Mouse (Mus musculus) macrophage (primary cell): ENCODE results near the gene Clk2. TPM values are rescaled to one million over a fixed set of nuclear protein-coding genes. Genes with fewer than 3 reads are reported as not detected.
"Not testable (repeated sequence)": the region's sequence is repeated elsewhere in the genome, so short reads cannot be mapped to it uniquely, and the experiment has no call there.

Source experiments
- H3K27ac ChIP-seq: fragments of 350-480 bp; formaldehyde crosslinking; 2 replicates; pipeline ENCODE4 v1.9.0; 2021
- H3K36me3 ChIP-seq: fragments of 350-480 bp; formaldehyde crosslinking; 2 replicates; pipeline ENCODE4 v1.9.0; 2021; ENCODE audit errors: inconsistent target
- H3K4me3 ChIP-seq: fragments of 350-480 bp; formaldehyde crosslinking; 2 replicates; pipeline ENCODE4 v1.9.0; 2021; ENCODE audit errors: inconsistent target
- H3K79me2 ChIP-seq: fragments of 350-480 bp; formaldehyde crosslinking; 2 replicates; pipeline ENCODE4 v1.9.0; 2021; ENCODE audit errors: inconsistent target
- WGBS: methylation state at CpG from one replicate; pipeline ENCODE4 v1.1.7; 2026; ENCODE audit warnings: inconsistent platforms; ENCODE audit not compliant: missing documents; 5-methylcytosine and 5-hydroxymethylcytosine counted together
- polyA plus RNA-seq: library from polyadenylated mRNA; stranded (reverse); fragments of 250-400 nt; gene quantifications from 3 replicates; pipeline ENCODE4 v1.2.4, GENCODE M21; 2018; ENCODE audit warnings: inconsistent platforms

The Clk2 gene
- polyA plus RNA-seq, 1 experiment from 2014 or later = 35.6 TPM

DNA sequence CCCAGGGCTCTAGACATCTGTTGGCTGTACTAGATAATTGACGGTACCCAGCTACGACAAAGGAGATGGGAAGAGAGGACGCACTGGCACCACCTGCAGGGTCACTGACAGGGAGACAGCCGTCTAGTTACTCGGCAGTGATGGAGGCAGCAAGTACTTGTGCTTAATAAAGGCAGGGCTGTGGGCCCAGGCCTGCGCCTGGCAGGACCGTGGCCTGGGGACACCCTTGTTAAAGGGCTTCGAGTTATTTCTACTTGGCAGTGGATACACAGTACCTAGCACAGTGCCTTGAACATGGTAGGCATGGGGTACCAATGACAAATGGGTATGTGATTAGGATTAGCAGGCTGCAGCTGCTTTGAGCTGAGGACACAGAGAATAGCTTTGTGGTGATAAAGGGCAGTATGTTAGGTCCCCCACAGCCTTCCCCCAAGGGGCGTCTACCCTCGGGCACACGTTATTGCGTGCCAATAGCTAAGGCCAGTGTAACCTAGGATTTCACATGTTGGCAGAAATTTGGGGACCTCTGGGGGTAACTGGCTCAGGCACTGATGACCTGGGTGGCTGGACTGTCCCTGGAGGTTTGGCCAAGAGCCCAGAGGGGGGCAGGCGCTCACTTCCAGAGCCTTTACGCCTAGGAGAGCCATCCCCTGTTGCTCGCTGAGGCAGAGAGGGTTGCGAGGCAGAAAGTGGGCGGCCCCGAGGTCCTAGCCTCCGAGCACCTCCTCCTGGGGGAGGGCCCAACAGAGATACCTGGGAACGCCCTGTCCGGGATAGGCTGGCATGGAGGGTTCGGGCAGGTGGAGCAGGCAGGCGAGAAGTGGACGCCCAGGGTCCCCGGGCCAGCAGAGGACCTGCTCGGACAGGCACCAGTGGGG is 17.3 kb upstream of the Clk2 start:
- Histone ChIP-seq H3K36me3 (no peaks in the 10 kb centered on the region), H3K79me2 (no peaks in the 10 kb centered on the region), H3K4me3 (no peak overlapping the region), H3K27ac (no peak overlapping the region)
- WGBS = 33% methylated on average over 26 of the region's 26 CpGs

DNA sequence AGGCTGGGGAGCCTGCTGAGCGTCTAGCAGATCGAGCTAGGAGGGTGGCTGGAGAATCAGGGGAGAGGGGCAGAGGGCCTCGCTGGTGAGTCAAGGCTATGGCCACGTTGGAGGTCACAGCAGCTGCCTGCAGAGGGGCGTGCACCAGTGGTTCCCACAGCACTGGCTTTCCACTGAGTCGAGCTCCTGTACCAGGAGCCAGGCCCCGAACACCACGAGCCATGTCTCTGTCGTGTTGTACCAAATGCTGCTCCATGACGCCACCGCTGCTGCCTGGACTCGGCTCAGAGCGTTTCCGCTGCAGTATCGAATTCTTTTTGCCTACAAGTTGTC is 16.6 kb upstream of the Clk2 start:
- no peak overlapping the region for H3K27ac ChIP-seq
- WGBS = 25% methylated on average over 15 of the region's 15 CpGs
- no peaks in the 10 kb centered on the region for H3K79me2 ChIP-seq
- no peak overlapping the region for H3K4me3 ChIP-seq
- no peaks in the 10 kb centered on the region for H3K36me3 ChIP-seq

DNA sequence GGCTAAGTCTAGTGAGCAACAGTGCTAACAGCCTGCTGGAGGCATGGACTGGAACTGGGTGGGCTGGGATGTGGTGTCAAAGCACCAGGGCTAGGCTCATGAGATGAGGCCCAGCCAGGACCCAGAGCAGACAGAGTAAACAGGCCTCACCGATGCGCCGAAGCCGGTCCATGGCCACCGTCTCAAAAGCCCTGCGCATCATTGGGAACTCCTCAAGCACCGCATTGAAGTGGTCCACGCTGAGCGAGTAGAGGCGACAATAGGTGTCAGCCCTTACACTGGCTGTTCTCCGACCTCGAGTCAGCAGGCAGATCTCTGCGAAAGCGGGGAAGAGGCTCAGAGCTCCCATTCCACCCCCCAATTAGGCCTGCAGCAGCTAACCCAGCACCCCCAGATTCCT is 16.0 kb upstream of the Clk2 start:
- no peaks in the 10 kb centered on the region for H3K36me3 ChIP-seq
- 83% methylated on average over 14 of the region's 14 CpGs for WGBS
- no peaks in the 10 kb centered on the region for H3K79me2 ChIP-seq
- no peak overlapping the region for H3K27ac ChIP-seq
- no peak overlapping the region for H3K4me3 ChIP-seq

DNA sequence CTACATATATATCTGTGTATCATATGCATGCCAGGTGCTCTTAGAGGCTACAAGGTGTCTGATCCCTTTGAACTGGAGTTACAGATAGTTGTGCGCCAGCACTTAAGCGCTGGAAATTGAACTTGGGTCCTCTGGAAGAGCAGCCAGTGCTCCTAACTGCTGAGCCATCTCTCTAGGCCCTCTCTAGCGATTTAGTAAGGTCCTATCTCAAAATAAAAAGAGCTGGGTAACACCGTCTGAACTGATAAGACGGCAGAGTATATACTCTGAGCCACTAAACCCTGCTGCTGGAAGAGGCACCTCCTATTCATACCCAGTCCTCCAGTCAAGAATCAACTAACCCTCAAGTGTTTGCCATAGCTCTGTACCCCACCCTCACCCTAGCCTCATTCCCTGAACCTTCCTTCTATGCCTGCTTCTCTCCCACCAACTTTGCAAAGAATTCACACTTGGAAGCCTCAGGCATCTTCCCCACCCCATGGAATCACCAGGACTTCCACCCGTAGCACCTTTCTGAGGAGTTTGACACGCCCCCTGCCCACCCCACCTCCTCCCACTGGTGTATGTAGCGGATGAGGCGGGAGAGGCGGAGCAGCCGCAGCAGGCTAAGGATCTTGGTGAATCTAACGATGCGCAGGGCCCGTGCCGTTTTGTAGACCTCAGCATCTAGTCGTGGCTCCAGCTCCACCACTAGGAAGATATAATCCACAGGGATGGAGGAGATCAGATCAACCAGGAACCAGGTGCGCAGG is 12.3 kb upstream of the Clk2 start:
- 76% methylated on average over 17 of the region's 17 CpGs for WGBS
- Histone ChIP-seq H3K27ac (no peak overlapping the region), H3K4me3 (no peak overlapping the region), H3K79me2 (no peaks in the 10 kb centered on the region), H3K36me3 (no peaks in the 10 kb centered on the region)

DNA sequence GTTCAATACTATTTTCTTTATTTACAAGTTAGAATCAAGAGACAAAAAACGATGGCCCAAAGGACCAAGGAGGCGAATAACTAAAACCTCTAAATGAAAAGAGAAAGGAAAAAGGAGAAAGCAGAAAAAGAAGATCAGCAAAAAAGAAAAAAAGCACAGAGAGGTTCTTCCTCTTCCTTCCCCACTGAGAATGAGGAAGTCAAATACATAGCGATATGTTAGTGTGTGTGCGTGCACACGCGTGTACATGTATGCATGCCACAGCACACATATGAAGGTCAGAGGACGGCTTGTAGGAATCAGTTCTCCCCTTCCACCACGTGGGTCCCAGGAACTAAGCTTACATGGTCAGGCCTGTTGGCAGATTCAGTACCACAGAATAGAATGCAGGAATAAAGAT is 7.6 kb upstream of the Clk2 start:
- no peak overlapping the region for H3K4me3 ChIP-seq
- H3K36me3 ChIP-seq = no peaks in the 10 kb centered on the region
- H3K27ac ChIP-seq = no peak overlapping the region
- 50% methylated on average over 8 of the region's 8 CpGs for WGBS
- H3K79me2 ChIP-seq = no peaks in the 10 kb centered on the region

DNA sequence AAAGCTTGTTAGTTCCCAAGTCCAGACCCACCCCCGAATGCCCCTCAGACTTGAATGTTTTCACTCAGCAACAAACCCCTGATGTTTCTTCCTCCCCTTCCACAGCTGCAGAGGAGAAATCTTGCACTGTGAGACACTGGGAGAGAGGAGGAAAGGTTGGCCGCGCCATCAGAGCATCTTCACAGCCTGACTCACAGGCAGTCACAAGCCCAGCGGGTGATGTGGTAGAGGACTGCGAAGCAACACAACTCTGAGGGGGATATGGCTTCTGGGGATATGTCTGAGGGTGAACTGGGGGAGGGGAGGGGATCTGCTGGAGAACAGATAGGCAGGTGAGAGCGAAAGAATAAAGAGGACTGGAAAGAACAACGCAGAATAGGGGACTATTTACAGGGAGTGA is 5.9 kb upstream of the Clk2 start:
- Histone ChIP-seq H3K27ac (no peak overlapping the region), H3K79me2 (no peaks in the 10 kb centered on the region), H3K36me3 (no peaks in the 10 kb centered on the region), H3K4me3 (no peak overlapping the region)
- WGBS = 33% methylated on average over 7 of the region's 7 CpGs

DNA sequence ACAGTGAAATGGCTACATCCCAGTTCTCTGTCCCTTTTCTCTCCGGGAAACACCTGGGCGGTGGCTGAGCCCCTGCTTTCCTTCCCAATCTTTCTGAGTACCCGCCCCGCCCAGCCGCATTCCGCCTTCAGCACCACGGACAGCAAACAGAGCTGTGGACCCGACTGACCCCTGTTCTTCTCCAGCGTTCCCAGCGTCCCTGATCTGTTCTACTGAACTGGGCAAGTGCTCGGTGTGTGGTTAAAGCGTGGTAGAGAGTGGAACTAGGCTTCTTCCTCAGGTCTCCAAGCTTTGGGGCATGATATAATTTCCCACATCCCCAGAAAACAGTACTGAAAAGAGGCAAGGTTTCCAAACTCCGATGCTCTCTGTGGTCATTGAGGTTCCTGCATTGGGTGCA is 5.4 kb upstream of the Clk2 start:
- Histone ChIP-seq H3K27ac (no peak overlapping the region), H3K79me2 (no peaks in the 10 kb centered on the region), H3K4me3 (no peak overlapping the region), H3K36me3 (no peaks in the 10 kb centered on the region)
- 6% methylated on average over 13 of the region's 13 CpGs for WGBS

DNA sequence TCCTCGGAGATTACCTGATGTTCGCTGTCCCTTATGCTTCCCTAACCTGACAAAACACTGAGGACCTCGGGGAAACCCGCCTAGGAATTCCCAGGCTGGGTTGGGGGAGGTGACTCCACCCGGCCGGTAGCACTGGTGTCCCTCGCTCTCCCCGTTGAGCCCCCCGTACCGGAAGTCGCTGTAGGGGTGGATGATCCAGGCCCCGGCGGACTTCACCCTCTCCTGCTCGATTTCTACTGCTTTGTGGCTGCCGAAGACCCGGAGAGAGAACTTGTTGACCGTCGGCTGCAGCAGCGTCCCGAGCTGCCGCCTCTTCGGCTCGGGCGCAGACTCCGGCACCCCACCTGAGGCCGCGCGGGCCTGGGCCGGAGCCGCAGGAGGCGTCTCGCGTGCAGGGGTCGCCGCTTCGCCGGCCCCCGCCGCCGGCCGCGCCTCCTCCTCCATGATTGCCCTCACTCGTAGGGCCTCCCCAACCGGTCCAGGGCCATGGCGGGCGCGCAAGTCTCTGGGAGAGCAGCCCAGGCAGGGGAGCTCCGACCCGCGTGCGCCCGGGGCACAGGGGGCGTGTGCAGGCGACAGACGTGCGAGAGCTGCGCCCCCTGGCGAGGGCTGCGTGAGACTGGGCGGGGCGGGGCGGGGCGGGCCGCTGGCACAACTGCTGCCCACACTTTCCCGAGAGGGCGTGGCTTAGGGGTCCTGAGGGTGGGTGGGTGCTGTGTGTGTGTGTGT is 4.8 kb upstream of the Clk2 start, which contains the start of gene Hcn3:
Gene Hcn3, minus strand, starts transcription at position 581 of the 729 bp plus-strand sequence.
- Histone ChIP-seq H3K27ac (no peak within 1 kb of the TSS), H3K4me3 (no peak within 1 kb of the TSS), H3K36me3 (no peaks in the 10 kb centered on the region), H3K79me2 (no peaks in the 10 kb centered on the region)
- WGBS = under 1% methylated on average over 49 of the region's 66 CpGs

DNA sequence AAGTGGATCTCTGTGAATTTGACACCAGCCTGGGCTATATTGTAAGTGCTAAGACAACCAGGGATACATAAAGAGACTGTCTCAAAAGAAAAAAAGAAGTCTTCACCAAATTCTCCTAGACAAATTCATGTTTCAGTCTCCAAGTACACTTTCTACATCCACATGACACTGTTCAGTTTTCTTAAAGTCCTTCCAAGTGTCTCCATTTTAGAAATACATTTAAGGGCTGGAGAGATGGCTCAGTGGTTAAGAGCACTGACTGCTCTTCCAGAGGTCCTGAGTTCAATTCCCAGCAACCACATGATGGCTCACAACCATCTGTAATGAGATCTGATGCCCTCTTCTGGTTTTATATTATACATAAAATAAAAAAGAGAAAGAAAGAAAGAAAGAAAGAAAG is 3.4 kb upstream of the Clk2 start:
- not testable (repeated sequence) for H3K27ac ChIP-seq, H3K4me3 ChIP-seq, H3K36me3 ChIP-seq
- H3K79me2 ChIP-seq = peaks cover 12% of the 10 kb centered on the region

DNA sequence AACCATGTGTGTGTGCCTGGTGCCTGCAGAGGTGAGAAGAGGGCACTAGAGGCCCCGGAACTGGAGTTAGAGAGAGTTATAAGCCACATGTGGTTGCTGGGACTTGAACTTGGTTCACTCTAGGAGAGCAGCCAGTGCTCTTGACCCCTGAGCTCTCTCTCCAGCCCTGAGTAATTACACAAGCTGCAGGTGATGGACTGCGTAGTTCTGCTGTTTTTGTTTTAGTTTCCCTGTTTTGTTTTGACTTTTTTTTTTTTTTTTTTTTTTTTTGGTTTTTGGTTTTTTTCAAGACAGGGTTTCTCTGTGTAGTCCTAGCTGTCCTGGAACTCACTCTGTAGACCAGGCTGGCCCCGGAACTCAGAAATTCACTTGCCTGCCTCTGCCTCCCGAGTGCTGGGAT is 2.8 kb upstream of the Clk2 start:
- H3K27ac ChIP-seq = no peak overlapping the region
- WGBS = 100% methylated on average over 4 of the region's 4 CpGs
- no peaks in the 10 kb centered on the region for H3K36me3 ChIP-seq
- peaks cover 18% of the 10 kb centered on the region for H3K79me2 ChIP-seq
- H3K4me3 ChIP-seq = no peak overlapping the region

DNA sequence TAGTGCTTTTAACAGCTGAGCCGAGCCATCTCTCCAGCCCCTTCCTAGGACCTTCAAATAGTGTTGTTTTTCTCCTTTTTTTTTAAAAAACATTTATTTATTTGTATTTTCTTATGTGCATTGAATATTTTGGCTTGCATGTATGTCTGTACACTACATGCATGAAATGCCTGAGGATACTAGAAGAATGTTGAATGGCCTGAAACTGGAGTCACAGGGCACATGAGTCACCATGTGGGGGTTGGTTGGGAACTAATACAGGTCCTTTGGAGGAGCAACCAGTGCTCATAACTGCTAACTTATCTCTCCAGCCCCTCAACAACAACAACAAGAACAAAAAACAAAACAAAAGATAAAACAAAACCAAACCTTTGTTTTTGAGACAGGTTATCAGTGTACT is 1.5 kb upstream of the Clk2 start:
- Histone ChIP-seq H3K79me2 (peaks cover 30% of the 10 kb centered on the region), H3K4me3 (no peak overlapping the region), H3K36me3 (peaks cover 12% of the 10 kb centered on the region; the same call in 1 of the 2 replicates), H3K27ac (peak overlapping the region; percentile 71)
- 86% methylated on average over 1 of the region's 1 CpGs for WGBS

DNA sequence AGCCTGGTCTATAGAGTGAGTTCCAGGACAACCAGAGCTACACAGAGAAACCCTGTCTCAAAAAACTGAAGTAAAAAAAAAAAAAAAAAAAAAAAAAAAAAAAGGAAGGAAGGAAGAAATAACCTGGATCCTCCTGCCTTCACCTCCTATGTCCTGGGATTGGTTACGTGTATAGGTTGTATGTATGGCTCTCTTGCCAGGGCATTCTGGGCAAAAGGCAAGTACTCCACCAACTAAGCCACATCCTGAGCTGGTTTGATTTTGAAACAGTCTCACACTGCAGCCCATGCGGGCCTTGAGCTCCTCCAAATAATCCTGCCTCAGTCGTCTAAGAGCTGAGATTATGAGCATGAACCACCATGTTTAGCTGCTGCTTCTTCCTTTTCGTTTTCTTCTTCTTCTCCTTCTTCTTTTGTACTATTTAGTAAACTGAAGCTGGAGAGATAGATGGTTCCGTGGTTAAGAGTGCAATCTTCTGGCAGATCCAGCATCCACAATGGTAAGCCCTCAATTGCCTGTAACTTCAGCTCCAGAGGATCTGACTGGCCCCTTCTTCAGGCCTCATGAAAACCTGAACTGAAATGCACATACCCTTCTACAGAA is 851 bp upstream of the Clk2 start:
- 17% methylated on average over 5 of the region's 5 CpGs for WGBS
- Histone ChIP-seq H3K79me2 (peaks cover 30% of the 10 kb centered on the region), H3K27ac (peak overlapping the region; percentile 71), H3K36me3 (peaks cover 18% of the 10 kb centered on the region), H3K4me3 (peak overlapping the region; percentile 40)

DNA sequence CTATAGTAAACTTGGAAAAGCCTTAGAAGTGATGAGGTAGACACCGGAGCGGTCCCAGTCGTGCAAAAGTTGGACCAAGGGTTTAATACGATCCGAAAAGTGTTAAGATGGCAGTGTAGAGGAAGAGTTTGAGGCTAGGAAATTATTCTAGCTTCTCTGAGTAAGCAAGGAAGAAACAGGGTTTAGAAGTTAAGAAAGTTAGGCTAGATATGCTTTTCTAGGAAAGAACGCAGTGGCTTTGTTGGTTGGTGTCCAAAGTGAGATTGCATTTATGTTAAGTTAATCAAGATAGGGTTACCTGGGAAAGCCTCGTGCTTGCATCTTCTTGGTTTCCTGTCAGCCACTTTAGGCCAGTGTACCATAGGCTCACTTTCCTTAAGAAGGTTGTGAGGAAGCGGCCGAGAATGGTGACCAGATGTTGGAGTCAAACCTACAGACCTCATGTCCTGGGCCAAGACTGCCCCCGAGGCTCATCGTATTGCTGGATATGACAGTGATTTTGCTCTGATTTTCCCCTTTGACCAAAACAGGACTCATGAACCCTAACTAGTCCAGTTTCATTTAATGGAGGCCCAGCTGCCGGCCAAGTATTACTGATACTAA is 774 bp downstream of the Clk2 start:
- Histone ChIP-seq H3K4me3 (peak overlapping the region; percentile 79), H3K36me3 (peaks cover 33% of the 10 kb centered on the region), H3K27ac (peak overlapping the region; percentile 48), H3K79me2 (peaks cover 30% of the 10 kb centered on the region)
- 24% methylated on average over 12 of the region's 12 CpGs for WGBS

DNA sequence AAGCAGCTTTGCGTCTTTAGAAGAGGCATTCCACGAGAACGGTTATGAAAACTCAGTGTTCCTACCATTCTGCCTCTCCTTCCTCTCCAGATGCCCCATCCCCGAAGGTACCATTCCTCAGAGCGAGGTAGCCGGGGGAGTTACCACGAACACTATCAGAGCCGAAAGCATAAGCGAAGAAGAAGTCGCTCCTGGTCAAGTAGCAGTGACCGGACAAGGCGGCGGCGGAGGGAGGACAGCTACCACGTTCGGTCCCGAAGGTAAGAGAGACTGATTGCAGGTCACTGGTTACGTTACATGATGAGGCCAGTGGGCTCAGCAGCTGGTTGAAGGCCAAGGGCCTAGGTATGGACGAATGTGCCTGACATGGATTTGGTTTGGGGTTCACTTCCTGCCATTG is 2.4 kb downstream of the Clk2 start:
- Histone ChIP-seq H3K4me3 (no peak overlapping the region), H3K36me3 (peaks cover 43% of the 10 kb centered on the region), H3K79me2 (peaks cover 30% of the 10 kb centered on the region), H3K27ac (no peak overlapping the region)
- WGBS = 96% methylated on average over 19 of the region's 19 CpGs
